Mouse (Mus musculus): ENCODE measurements at regions not wholly inside any gene's neighbourhood (a gene's known extent, or its start where the extent isn't known, plus 50 kb on each side); places are given as distances from the start of the nearest gene placed in this dataset.

DNA sequence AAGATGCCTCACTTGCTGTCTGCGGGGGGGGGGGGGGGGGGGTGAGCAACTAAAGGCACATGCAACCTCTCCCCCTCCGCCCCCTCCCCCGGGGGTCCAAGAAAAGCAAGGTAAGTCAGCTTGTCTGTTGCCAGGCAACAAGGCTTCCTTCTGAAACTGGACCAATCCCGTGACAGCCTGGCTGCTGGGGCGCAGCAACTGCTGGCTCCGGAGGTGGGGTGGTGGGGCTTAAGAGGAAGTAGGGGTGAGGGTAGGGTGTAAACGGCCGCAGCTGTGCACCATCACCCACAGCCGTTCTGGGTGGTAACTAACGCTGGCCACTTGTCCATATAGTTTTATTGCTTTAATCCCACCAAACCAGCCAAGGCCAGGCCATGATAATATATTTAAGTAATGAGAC is 92.2 kb upstream of the Rbm19 start:
- no peaks in the 10 kb centered on the region for H3K27me3 ChIP-seq (replicated peaks; ENCODE audit: control insufficient read depth, insufficient read depth, low read length)
- DNase-seq: no peak
- WGBS: under 1% methylated on average over 10 of the region's 10 CpGs
- no peak for TF ChIP-seq POLR2A (IDR thresholded peaks at IDR 0.05; ENCODE audit: low read depth, low read length)
- no peak overlapping the region for H3K4me3 ChIP-seq (ENCODE audit: insufficient read depth, low read depth, low read length)
- H3K36me3 ChIP-seq (ENCODE audit: control insufficient read depth, insufficient read depth, low read length): no peaks in the 10 kb centered on the region
- H3K4me1 ChIP-seq (ENCODE audit: control insufficient read depth, insufficient read depth, low read length): no peaks in the 10 kb centered on the region
- no peak overlapping the region for H3K27ac ChIP-seq (ENCODE audit: insufficient read depth, low read depth, low read length)

DNA sequence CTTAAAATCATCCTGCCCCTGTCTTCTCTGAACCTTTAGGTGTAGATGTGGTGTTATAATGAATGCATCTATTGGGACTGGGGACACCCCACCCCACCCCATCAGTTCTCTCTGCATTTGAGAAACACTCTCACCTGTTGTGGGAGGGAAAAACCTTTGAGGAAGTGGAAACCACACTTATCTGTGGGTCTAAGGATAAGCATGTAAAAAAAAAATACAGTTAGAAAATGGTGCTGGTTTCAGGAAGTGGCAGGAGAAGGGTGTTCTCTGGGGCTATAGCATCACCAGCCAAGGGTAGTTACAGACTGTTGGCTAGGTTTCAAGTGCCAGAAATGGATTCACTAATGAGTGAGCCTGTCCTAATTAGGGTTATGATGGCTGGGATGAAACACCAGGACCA is 91.1 kb upstream of the Rbm19 start:
- Histone ChIP-seq H3K4me1 (ENCODE audit: control insufficient read depth, insufficient read depth, low read length) (no peaks in the 10 kb centered on the region), H3K4me3 (ENCODE audit: insufficient read depth, low read depth, low read length) (no peak overlapping the region), H3K27ac (ENCODE audit: insufficient read depth, low read depth, low read length) (no peak overlapping the region), H3K36me3 (ENCODE audit: control insufficient read depth, insufficient read depth, low read length) (no peaks in the 10 kb centered on the region), H3K27me3 (replicated peaks; ENCODE audit: control insufficient read depth, insufficient read depth, low read length) (no peaks in the 10 kb centered on the region)
- DNase-seq: no peak
- TF ChIP-seq POLR2A (IDR thresholded peaks at IDR 0.05; ENCODE audit: low read depth, low read length) (no peak), CTCF (conservative IDR thresholded peaks at IDR 0.05; ENCODE audit: insufficient read depth, insufficient read length, low read depth, low read length) (no peak)

DNA sequence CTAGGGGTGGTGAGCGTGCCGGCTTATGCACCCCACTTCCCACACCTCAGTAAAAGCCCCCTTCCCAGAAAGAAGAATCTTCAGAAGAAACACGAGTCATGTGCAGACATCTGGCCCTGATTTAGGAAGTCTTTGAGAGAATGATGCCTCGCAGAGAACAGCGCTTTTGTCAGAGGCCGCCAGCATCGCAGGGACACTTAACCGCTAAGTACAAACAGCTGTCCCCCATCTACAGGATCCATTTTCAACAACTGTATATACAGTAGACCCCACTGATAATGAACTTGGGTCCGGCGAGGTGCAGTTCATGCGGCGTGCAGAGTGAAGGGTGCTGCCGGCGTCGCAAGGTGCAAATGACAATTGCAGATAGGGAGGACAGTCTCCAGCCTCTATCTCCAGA is 85.4 kb upstream of the Rbm19 start:
- WGBS: 87% methylated on average over 15 of the region's 15 CpGs

DNA sequence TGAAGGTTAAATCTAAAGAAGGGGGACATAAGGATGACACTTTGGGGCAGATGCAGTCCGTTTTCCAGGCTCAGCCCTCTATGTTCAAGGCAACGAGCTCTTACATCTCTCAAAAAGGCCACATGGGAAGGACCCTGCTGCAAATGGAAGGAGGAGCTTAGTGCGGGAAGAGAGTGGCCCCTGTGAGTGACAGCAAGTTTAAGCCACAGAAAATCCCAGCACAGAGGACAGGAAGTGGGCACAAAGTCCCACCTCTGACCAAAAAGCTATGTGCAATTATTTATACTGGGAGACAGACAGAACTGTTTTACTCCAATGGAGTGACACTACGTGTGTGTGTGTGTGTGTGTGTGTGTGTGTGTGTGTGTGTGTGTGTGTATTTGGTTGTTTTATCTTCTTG is 84.7 kb upstream of the Rbm19 start:
- WGBS: 65% methylated on average over 4 of the region's 4 CpGs
- DNase-seq: no peak
- Histone ChIP-seq H3K4me1 (ENCODE audit: control insufficient read depth, insufficient read depth, low read length) (no peaks in the 10 kb centered on the region), H3K36me3 (ENCODE audit: control insufficient read depth, insufficient read depth, low read length) (no peaks in the 10 kb centered on the region), H3K27me3 (replicated peaks; ENCODE audit: control insufficient read depth, insufficient read depth, low read length) (no peaks in the 10 kb centered on the region), H3K4me3 (ENCODE audit: insufficient read depth, low read depth, low read length) (no peak overlapping the region), H3K27ac (ENCODE audit: insufficient read depth, low read depth, low read length) (no peak overlapping the region)
- no peak for TF ChIP-seq CTCF (conservative IDR thresholded peaks at IDR 0.05; ENCODE audit: insufficient read depth, insufficient read length, low read depth, low read length)
- TF ChIP-seq POLR2A (IDR thresholded peaks at IDR 0.05; ENCODE audit: low read depth, low read length): no peak

More for the DNA sequence above, 85.4 kb upstream of the Rbm19 start:
- TF ChIP-seq CTCF (conservative IDR thresholded peaks at IDR 0.05; ENCODE audit: insufficient read depth, insufficient read length, low read depth, low read length) (no peak), POLR2A (IDR thresholded peaks at IDR 0.05; ENCODE audit: low read depth, low read length) (no peak)
- Histone ChIP-seq H3K36me3 (ENCODE audit: control insufficient read depth, insufficient read depth, low read length) (no peaks in the 10 kb centered on the region), H3K27ac (ENCODE audit: insufficient read depth, low read depth, low read length) (no peak overlapping the region), H3K27me3 (replicated peaks; ENCODE audit: control insufficient read depth, insufficient read depth, low read length) (no peaks in the 10 kb centered on the region), H3K4me1 (ENCODE audit: control insufficient read depth, insufficient read depth, low read length) (no peaks in the 10 kb centered on the region), H3K4me3 (ENCODE audit: insufficient read depth, low read depth, low read length) (no peak overlapping the region)
- DNase-seq: no peak

DNA sequence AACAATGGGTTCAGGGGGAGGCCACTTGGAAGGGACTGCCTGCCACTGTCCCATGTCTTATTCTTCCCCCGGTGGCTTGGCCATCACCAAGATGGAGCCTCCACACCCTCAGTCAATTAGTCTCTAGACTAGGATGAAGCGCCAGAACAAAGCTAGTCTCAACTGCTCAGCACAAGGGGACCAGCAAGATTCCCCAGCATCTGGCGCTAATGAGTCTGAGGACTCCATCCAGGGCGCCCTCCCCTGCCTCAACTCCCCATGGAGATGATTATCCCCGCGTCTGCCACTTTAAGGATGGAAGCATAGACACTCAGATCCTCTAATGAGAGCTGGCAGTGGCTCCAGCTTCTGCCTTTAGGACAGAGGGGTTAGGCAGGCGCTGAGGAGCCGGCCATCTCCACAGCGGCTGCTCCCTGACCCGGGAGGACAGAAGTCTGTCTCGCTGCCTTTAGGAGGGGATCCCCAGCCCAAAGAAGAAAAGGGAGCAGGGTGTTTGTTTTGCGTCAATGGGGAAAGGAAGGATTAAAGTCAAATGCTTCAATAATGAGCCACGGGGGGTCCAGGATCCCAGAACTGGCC is 81.7 kb upstream of the Rbm19 start:
- Histone ChIP-seq H3K4me1 (ENCODE audit: control insufficient read depth, insufficient read depth, low read length) (no peaks in the 10 kb centered on the region), H3K4me3 (ENCODE audit: insufficient read depth, low read depth, low read length) (no peak overlapping the region), H3K36me3 (ENCODE audit: control insufficient read depth, insufficient read depth, low read length) (no peaks in the 10 kb centered on the region), H3K27me3 (replicated peaks; ENCODE audit: control insufficient read depth, insufficient read depth, low read length) (no peaks in the 10 kb centered on the region), H3K27ac (ENCODE audit: insufficient read depth, low read depth, low read length) (no peak overlapping the region)
- no peak for DNase-seq
- 29% methylated on average over 13 of the region's 13 CpGs for WGBS
- TF ChIP-seq CTCF (conservative IDR thresholded peaks at IDR 0.05; ENCODE audit: insufficient read depth, insufficient read length, low read depth, low read length): no peak
- no peak for TF ChIP-seq POLR2A (IDR thresholded peaks at IDR 0.05; ENCODE audit: low read depth, low read length)

DNA sequence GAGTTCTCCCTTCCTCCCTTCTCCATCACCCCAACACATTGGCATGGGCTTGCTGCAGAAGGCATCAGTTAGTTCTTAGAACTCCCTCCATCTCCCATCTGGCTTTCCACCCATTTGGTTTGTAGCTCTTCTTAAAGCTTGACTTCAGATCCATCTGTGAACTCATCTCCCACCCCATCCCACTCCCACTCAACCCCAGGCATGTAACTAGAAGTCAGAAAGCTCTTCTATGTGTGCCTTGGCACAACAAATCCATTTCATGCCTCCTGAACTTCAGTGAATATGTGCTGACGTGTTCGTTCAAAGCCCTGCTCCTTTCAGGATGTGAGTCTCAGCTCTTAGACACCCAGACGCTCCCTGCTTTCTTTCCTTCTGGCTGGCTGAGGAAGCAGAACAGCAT is 81.0 kb upstream of the Rbm19 start:
- TF ChIP-seq POLR2A (IDR thresholded peaks at IDR 0.05; ENCODE audit: low read depth, low read length) (no peak), CTCF (conservative IDR thresholded peaks at IDR 0.05; ENCODE audit: insufficient read depth, insufficient read length, low read depth, low read length) (no peak)

DNA sequence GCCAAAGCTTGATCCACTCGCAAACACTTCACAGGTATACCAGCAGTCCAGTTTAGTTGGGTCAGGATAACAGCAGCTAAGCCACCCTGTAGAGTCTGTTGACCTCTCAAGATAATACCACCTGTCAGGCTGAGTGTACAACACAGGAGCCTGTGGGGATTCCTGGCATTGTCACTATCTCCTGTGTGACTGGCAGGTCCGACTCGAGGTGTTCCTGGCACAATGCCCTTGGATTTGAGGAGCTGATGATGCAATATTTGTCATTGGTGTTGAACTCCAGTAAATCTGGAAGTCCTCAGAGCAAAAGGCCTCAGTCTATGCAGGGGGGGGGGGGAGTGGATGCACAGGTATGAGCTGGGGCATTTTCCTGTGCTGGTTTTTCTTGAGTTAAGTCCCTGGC is 78.5 kb upstream of the Rbm19 start:
- Histone ChIP-seq H3K4me1 (ENCODE audit: control insufficient read depth, insufficient read depth, low read length) (no peaks in the 10 kb centered on the region), H3K4me3 (ENCODE audit: insufficient read depth, low read depth, low read length) (no peak overlapping the region), H3K36me3 (ENCODE audit: control insufficient read depth, insufficient read depth, low read length) (no peaks in the 10 kb centered on the region), H3K27ac (ENCODE audit: insufficient read depth, low read depth, low read length) (no peak overlapping the region), H3K27me3 (replicated peaks; ENCODE audit: control insufficient read depth, insufficient read depth, low read length) (no peaks in the 10 kb centered on the region)
- 86% methylated on average over 3 of the region's 3 CpGs for WGBS
- no peak for TF ChIP-seq POLR2A (IDR thresholded peaks at IDR 0.05; ENCODE audit: low read depth, low read length)
- no peak for TF ChIP-seq CTCF (conservative IDR thresholded peaks at IDR 0.05; ENCODE audit: insufficient read depth, insufficient read length, low read depth, low read length)
- DNase-seq: no peak

More for the DNA sequence above, 81.0 kb upstream of the Rbm19 start:
- Histone ChIP-seq H3K4me1 (ENCODE audit: control insufficient read depth, insufficient read depth, low read length) (no peaks in the 10 kb centered on the region), H3K36me3 (ENCODE audit: control insufficient read depth, insufficient read depth, low read length) (no peaks in the 10 kb centered on the region), H3K27ac (ENCODE audit: insufficient read depth, low read depth, low read length) (no peak overlapping the region), H3K27me3 (replicated peaks; ENCODE audit: control insufficient read depth, insufficient read depth, low read length) (no peaks in the 10 kb centered on the region), H3K4me3 (ENCODE audit: insufficient read depth, low read depth, low read length) (no peak overlapping the region)
- 68% methylated on average over 3 of the region's 3 CpGs for WGBS
- no peak for DNase-seq

DNA sequence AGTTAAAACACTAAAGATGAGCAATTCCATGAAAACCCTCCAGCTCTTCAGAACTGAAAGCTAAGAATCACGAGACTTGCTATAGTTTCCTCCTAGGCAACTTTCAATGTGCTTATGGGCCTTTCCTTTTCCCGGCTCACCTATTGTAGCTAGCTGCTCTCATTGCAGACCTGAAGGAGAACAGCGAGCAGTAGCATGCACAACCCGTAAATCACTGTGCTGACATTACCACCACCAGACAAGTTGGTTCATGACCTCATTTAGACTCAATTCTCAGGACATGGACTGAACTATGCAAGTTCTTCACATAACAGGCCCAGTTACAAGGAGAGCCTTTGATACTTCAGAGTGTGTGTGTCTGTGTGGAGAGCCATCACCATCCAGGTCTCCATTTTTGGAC is 72.5 kb upstream of the Rbm19 start:
- no peak overlapping the region for H3K4me3 ChIP-seq (ENCODE audit: insufficient read depth, low read depth, low read length)
- TF ChIP-seq POLR2A (IDR thresholded peaks at IDR 0.05; ENCODE audit: low read depth, low read length) (no peak), CTCF (conservative IDR thresholded peaks at IDR 0.05; ENCODE audit: insufficient read depth, insufficient read length, low read depth, low read length) (no peak)
- DNase-seq: no peak
- WGBS: 79% methylated on average over 4 of the region's 4 CpGs
- no peaks in the 10 kb centered on the region for H3K36me3 ChIP-seq (ENCODE audit: control insufficient read depth, insufficient read depth, low read length)
- no peak overlapping the region for H3K27ac ChIP-seq (ENCODE audit: insufficient read depth, low read depth, low read length)
- no peaks in the 10 kb centered on the region for H3K27me3 ChIP-seq (replicated peaks; ENCODE audit: control insufficient read depth, insufficient read depth, low read length)
- no peaks in the 10 kb centered on the region for H3K4me1 ChIP-seq (ENCODE audit: control insufficient read depth, insufficient read depth, low read length)
